Mouse (Mus musculus): Measurements from ENCODE around the gene Apoe. TPM values are rescaled to one million over a fixed set of nuclear protein-coding genes. Genes with fewer than 3 reads are reported as not detected.

The Apoe gene
- total RNA-seq, 4 experiments from 2014 or later: 1,861 to 4,366 (median 2,827) TPM

- DNase-seq (ENCODE audit: low spot score in 2 of 2): no peak
Observed at GRCm38 (mm10) chr7:19666750-19667149, 32.2 kb downstream of the Apoe start.

DNA sequence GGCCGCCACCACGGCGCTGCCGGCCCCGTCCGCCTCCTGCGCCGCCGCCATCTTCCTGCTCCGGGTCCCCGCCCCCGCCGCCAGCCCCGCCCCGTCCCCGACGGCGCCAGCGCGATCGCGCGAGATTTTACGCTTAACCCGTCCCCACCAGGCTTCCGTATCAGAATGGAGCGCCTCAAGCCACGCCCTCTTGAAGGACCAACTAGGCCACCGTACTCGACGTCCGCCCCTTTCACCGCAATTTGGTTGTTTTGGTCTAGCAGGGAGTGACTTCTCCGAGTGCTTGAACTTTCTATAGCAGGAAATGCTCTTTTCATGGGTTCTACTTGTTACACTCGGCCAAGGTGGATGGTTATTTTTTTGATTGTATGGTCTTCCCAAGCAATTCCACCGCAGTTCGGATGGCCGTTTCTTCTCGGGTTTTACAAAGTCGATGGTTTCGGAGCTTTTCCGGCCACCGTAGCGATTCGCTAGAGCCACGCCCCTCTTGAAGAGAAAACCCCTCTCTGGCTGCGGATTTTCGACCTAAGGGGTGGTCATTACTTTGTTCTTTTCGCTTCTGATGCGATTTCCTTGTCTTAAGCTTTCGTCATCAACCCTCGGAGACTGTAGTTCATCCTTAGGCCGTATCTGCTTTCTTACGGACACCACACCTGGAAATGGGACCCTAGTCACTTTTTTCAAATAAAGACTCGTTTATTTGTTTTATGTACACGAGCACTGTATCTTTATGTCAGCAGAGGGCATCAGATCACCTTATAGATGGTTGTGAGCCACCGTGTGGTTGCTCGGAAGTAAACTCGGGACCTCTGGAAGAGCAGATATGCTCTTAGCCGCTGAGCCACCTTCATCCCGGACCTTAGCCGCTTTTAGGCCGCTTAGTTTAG is 33.8 kb downstream of the Apoe start, which contains the start of gene Clptm1:
Gene Clptm1, minus strand, starts transcription at position 79 of the 887 bp plus-strand sequence.
- DNase-seq (ENCODE audit: low spot score in 2 of 2): peak; percentile 96 to 98

GRCm38 (mm10) chr7:19664455-19664954 is 34.5 kb downstream of the Apoe start:
- no peak for DNase-seq (ENCODE audit: low spot score in 2 of 2)

- DNase-seq (ENCODE audit: low spot score in 2 of 2): no peak
Observed at GRCm38 (mm10) chr7:19663940-19664339, 35.0 kb downstream of the Apoe start.

DNA sequence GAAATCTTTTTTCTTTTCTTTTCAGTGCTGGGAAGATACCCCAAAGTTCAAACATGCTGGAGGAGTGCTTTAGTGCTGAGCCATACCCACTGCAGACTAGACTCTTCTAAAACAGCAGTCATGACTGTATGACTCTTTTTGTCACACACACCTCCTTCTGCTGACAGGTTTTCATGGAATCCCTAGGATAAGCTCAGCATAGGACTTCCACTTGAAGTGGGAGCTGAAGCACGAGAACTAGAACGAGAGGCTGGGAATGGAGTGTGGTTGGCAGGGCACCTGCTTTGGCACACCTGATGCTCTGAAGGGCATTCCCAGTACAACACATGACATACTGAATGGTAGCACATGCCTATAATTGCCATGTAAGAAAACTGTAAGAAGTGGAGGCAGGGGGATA is 46.4 kb downstream of the Apoe start:
- no peak for DNase-seq (ENCODE audit: low spot score in 2 of 2)

DNA sequence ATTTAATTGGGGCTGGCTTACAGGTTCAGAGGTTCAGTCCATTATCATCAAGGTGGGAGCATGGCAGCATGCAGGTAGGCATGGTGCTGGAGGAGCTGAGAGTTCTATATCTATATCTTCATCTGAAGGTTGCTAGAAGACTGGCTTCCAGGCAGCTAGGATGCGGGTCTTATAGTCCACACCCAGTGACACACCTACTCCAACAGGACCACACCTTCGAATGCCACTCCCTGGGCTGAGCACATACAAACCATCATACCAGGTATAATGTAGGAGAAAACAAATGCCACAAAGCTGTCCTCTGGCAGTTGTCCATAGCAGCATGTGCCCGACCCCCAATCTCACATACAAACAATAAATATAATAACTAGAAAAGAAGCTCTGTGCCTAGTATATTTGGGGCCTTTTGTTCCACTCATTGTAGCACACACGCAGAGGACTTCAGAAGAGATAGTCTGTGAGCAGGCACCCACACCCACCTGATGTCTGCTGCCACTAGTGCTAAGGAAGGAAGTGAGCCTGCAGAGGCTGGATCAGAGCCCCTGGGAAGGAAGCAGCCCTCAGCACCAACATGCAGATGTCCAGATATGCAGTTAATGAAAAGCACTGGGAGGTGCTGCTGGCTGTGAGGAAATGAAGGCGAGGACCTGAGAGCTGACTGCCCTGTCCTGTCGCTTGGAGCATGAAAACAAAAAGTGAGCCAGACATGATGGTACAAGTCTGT is 47.8 kb downstream of the Apoe start:
- DNase-seq (ENCODE audit: low spot score in 2 of 2): no peak

Other genes with a start within 250 kb of the Apoe start
- 100 to 1,000 TPM in 1 of 4 experiments, 10 to 100 TPM in 3; 87.6 to 103 (median 95.0) TPM for gene Mark4, start 240.4 kb downstream of the Apoe start, total RNA-seq (2022)
- gene Exoc3l2, start 235.9 kb downstream of the Apoe start, total RNA-seq (2022): under 1 TPM; 0.08 to 0.41 (median 0.38) TPM
- 1 to 10 TPM; 4.7 to 6.7 (median 5.9) TPM for gene Bloc1s3, start 190.8 kb downstream of the Apoe start, total RNA-seq (2022)
- 10 to 100 TPM; 17.1 to 25.2 (median 21.6) TPM for gene Trappc6a, start 190.8 kb downstream of the Apoe start, total RNA-seq (2022)
- gene Nkpd1, start 181.3 kb downstream of the Apoe start, total RNA-seq (2022): under 1 TPM; 0.39 to 0.86 (median 0.77) TPM
- gene Ppp1r37, start 136.1 kb downstream of the Apoe start, total RNA-seq (2022): 100 to 1,000 TPM in 2 of 4 experiments, 10 to 100 TPM in 2; 97.7 to 120 (median 108) TPM
- gene Zfp296, start 121.9 kb downstream of the Apoe start, total RNA-seq (2022): 1 to 10 TPM in 2 of 4 experiments, under 1 TPM in 2; 0.90 to 1.3 (median 1.0) TPM
- gene Gemin7, start 121.6 kb downstream of the Apoe start, total RNA-seq (2022): 10 to 100 TPM; 43.4 to 54.4 (median 49.2) TPM
- gene Clasrp, start 94.7 kb downstream of the Apoe start, total RNA-seq (2022): 100 to 1,000 TPM in 2 of 4 experiments, 10 to 100 TPM in 2; 96.9 to 109 (median 101) TPM
- 10 to 100 TPM in 2 of 4 experiments, 1 to 10 TPM in 2; 8.3 to 11.2 (median 10.5) TPM for gene Relb, start 69.8 kb downstream of the Apoe start, total RNA-seq (2022)
- gene Clptm1, start 34.2 kb downstream of the Apoe start, total RNA-seq (2022): 100 to 1,000 TPM; 140 to 150 (median 146) TPM
- gene Apoc2, start 21.2 kb downstream of the Apoe start, total RNA-seq (2022): under 1 TPM in 1 of 4 experiments, not detected in 3; 0.66 TPM
- gene Gm44805, start 17.8 kb downstream of the Apoe start, total RNA-seq (2022): not detected
- 1 to 10 TPM in 1 of 4 experiments, not detected in 3; 1.2 TPM for gene Apoc4, start 17.7 kb downstream of the Apoe start, total RNA-seq (2022)
- gene Apoc1, start 6.5 kb downstream of the Apoe start, total RNA-seq (2022): 10 to 100 TPM in 1 of 4 experiments, 1 to 10 TPM in 3; 5.3 to 10.7 (median 6.0) TPM
- 100 to 1,000 TPM; 104 to 112 (median 109) TPM for gene Tomm40, start 16.2 kb upstream of the Apoe start, total RNA-seq (2022)
- gene Nectin2, start 51.3 kb upstream of the Apoe start, total RNA-seq (2022): 1 to 10 TPM; 5.7 to 8.2 (median 7.0) TPM
- gene Bcam, start 71.8 kb upstream of the Apoe start, total RNA-seq (2022): 10 to 100 TPM; 11.0 to 15.2 (median 13.2) TPM
- not detected for gene Cblc, start 97.6 kb upstream of the Apoe start, total RNA-seq (2022)
- 10 to 100 TPM in 1 of 4 experiments, 1 to 10 TPM in 1, under 1 TPM in 2; 0.75 to 11.9 (median 2.3) TPM for gene Bcl3, start 123.6 kb upstream of the Apoe start, total RNA-seq (2022)
- gene Gm19345, start 152.8 kb upstream of the Apoe start, total RNA-seq (2022): 1 to 10 TPM; 1.5 to 2.6 (median 2.2) TPM
- not detected for gene Ceacam16, start 162.1 kb upstream of the Apoe start, total RNA-seq (2022)
- not detected for gene Ceacam19, start 188.8 kb upstream of the Apoe start, total RNA-seq (2022)
- gene Pvr, start 222.0 kb upstream of the Apoe start, total RNA-seq (2022): 10 to 100 TPM; 12.5 to 16.1 (median 13.8) TPM

All from layer of hippocampus, adult 8-10 months (tissue).